Mouse (Mus musculus) lung, postnatal 10 days (tissue): Measurements from ENCODE around the gene Crtc1.

ENCODE experiments used
- DNase-seq: peaks from one replicate; pipeline ENCODE4 v3.0.0; 2021

Crtc1 gene

DNA sequence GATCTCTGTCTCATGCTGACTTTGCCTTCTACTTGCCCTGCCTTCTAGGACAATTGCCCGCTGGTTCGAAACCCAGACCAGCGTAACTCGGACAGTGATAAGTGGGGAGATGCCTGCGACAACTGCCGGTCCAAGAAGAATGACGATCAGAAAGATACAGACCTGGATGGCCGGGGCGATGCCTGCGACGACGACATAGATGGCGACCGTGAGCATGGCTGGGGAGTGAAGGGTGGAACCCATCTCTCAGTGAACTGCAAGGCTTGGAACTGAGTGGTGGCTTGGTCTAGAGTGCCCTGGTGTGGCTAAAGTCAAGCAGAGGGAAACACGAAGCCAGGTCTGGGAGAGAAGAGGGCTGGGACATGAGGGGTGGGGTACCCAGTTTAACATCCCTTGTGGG, 62.3 kb downstream of the Crtc1 start:
- no peak for DNase-seq

DNA sequence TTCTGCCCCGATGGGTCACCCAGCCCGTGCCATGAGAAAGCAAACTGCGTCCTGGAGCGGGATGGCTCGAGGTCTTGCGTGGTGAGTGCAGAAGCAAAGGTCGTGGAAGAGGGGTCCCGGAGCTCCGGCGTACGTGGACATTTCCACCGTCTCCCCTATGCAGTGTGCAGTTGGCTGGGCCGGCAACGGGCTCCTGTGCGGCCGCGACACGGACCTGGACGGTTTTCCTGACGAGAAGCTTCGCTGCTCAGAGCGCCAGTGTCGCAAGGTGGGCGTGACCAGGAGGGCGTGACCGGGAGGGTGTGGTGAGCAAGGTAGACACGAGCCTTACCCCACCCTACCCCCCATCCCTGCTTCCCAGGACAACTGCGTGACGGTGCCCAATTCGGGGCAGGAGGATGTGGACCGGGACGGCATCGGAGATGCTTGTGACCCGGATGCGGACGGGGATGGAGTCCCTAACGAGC, 63.1 kb downstream of the Crtc1 start:
- DNase-seq = peak; percentile 39

DNA sequence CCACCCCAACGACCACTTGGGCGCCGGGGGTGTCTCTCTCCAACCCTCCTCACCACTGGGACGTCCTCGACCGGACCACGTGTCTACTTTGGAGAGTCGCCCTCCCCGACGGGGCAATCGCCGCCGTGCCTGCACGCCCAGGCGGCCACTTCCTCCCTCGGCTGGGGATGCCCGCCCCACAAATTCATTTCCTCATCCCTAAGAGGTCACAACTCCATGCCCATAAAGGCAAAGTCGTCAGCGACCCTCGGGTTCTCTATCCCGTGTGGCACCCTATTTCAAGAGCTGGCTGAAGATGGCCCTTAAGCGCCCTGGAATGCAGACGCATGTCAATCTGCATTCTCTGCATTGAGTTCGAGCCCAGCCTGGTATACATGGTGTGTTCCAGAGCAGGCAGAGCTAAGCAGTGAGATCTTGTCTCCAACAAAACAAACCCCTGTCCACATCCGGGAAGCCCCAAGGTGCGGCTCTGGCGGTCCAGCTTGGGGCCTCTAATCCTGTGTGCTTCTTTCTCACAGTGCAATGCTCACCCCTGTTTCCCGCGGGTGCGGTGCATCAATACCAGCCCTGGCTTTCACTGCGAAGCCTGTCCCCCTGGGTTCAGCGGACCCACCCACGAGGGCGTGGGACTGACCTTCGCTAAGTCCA, 64.0 kb downstream of the Crtc1 start:
- peak; percentile 48 for DNase-seq

DNA sequence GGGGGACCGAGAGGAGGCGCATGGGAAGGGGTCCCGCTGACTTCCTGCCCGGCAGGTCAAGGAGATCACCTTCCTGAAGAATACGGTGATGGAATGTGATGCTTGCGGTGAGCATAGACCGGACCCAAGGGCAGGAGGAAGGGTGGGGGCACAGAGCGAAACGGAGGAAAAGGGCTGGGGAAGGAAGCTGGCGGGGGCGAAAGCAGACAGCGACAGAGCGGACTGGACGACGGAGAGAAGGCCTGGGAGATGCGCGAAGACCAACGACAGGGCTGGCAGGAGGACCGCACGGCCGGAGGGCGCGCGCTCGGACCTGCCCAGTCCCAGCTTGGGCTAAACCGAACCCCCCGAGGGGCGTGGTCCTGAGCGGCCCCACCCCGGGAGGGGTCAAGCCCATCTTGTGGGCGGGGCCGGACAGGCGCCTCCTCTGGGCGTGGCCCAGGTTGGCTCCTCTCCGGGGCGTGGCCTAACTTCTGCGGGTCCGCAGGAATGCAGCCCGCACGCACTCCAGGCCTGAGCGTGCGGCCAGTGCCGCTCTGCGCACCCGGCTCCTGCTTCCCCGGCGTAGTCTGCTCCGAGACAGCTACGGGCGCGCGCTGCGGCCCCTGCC, 65.0 kb downstream of the Crtc1 start:
- DNase-seq = peak; percentile 84

DNA sequence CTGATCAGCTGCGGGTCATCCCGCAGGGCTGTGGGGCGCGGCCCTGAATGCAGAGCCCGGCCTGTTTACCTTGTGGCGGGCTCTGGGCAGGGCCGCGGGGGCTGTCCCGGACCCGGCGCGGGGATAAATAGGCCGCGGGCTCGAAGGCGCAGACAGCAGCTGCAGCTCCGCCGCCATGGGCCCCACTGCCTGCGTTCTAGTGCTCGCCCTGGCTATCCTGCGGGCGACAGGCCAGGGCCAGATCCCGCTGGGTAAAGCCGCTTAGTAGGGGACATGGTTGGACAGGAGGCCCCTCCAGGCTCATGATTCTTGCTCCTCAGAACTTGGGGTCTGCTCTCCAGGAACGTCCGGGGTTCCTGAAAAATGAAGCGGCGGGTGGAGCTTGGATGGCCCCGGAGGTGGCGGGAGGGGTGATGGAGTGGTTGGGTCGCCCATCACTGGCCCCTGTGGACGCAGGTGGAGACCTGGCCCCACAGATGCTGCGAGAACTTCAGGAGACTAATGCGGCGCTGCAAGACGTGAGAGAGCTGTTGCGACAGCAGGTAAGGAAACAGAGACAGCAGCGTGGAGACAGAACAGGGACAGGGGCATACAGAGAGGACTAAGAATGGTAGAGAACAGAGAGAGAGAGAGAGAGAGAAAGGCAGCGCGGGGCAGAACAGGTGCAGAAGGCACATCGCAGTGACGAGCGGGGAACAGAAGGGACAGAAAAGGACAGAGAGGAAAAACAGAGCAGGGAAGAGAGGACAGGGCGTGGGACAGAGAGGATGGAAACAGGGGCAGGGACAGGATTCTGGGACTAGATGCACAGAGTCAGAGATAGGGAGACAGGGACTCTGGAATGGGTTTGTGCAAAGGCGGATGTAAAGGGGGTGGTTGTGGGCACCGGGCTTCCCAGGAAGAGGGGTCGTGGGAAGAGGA, 65.7 kb downstream of the Crtc1 start, which contains the start of gene Comp:
Gene Comp (plus strand): TSS at position 162 of the 921 bp plus-strand sequence.
- no peak for DNase-seq

DNA sequence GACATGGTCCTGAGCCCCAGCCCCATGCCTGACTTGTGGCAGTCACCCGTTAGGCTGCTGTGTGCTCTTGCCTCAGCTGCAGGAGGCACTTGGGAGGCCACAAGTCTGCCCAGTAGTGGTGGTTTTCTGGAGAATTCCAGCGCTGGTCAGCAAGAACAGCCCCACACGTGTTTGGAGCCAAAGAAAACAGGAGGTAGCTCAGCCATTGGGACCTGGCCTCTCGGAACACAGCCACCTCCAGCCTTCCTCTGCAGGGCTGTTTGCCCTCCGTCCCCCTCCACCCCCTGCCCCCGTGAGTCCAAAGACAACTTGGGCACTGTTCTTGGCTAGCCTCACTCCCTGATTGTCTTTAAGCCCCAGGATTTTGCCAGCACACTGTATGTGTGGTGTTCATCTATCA, 67.4 kb downstream of the Crtc1 start:
- no peak for DNase-seq

DNA sequence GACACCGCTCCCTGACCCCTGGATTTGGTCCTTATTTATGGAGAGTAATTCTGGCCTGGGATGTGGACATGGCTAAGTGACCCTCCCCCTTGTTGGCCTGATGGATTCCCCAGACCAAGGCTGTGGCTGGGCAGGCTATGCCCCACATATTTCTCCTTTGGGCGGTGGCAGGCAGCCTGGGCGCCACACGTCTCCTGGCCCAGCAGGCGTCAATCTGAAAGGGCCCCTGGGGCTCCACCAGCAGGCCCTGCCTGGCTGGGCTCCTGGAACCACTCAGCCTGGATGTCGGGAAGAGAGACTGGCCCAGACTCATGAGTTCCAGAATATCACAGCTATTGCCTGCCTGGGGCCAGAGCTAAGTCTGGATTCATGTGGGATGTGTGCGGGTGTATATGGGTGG, 68.9 kb downstream of the Crtc1 start:
- DNase-seq = no peak

DNA sequence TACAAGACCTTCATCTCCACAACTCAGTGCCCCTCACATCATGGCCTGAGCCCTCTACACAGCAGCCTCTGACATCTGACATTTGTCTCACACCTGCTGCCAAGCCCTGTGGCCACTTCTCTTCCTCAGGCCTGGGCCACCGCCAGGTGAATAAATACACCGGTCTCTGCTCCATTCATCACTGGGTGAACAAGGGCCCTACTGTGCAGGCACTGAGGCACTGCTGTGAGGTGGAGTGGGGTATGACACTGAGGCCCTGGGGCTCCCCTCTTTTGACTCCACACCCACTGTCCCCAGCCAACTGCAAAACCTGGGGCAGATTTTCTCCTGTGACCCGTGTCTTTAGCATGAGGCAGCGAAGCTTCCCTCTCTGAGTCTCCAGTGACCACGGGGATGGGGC, 72.8 kb downstream of the Crtc1 start:
- DNase-seq = no peak

DNA sequence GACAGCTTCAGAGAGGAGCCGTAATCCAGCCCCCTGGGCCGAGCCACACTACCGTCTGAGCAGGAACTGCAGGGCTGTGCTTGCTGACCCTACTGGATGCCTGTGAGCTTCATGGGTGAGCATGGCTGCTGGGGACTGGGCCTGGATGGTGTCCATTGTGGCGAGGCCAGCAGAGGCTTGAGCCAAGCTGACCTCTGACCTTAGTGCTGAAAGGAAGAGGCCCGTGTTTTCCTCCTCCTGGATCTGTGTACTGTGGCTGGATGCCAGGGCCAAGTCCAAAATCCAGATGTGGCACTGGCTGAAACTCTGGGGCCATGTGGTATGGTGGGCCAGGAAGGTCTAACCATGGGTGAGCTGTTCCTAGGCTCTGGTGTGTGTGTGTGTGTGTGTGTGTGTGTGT, 75.3 kb downstream of the Crtc1 start:
- peak; percentile 51 for DNase-seq

DNA sequence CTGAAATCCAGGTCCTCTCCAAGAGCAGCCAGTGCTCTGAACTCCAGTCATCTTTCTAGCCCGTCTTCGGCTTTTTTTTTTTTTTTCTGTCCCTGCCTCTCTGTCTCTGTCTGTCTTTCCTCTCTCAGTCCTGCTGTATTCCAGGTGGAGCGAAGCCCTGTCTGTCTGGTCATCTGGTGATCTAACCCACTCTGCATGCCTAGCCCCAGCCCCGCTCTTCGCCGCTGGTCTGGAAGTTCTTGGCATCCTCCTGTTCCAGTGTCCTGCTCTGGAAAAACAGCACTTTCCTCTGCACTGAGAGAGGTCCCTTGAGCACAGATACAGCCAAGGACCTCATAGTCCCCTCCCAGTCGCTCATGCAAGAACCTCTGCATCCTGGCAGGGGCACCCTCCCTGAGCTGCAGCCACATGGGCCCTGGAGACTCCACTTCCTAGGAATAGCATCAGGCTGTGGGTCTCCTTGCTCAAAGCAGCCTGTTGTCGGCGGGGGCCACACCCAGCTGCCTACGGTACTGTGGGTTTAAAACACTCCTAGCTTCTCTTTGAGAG, 77.8 kb downstream of the Crtc1 start:
- no peak for DNase-seq

DNA sequence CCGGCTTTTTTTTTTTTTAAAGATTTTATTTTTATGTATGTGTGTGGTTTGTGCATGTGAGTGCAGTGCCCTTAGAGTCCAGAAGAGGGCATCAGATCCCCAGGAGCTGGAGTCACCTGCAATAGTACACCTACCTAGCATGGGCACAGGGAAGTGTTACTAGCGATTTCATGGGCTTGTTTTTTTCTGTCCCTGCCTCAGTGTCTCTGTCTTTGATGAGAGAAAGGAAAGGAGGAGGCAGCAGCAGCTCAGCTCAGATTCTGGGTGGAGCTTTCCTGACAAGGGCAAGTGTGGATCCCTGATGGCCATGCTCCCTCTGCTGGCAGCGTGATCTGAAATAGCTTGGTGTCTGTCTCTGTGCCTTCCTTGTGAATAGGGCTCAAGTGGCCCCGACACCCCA, 78.6 kb downstream of the Crtc1 start:
- DNase-seq = peak; percentile 50

DNA sequence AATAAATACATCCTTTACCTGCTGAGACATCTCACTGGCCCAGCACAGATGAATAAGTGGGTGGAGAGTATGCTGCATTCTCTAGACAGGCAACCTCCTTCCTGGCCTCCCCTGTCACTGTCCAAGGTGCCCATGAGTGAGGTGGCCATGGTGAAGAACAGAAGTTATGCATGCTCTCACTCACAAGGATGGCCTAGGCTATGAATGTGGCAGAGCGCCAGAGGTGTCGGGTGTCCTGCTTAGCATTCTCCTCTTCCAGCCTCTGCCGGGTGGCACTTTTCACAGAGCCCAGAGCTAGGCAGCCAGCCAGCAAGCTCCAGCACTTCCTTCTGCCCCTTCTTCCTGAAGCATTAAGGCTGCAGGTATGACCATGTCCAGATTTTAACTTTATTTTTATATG, 80.0 kb downstream of the Crtc1 start:
- DNase-seq = peak; percentile 21

DNA sequence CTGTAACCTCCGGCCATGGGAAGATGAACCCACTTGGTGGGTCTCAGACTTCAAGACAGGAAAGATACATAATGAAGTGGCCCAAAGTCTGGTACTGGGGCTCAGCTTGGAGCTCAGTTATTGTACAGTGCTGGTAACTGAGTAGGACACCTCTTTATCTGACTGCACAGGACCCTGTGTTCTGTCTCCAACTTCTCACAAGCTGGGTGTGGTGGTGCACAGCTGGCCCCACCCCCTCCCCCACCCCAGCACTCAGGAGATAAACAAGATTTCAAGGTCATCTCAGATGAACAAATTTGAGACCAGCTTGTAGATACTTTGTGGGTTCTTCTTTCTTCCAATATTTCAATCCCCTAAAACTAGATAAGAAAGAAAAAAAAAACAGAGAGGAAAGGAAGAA, 83.3 kb downstream of the Crtc1 start:
- no peak for DNase-seq

DNA sequence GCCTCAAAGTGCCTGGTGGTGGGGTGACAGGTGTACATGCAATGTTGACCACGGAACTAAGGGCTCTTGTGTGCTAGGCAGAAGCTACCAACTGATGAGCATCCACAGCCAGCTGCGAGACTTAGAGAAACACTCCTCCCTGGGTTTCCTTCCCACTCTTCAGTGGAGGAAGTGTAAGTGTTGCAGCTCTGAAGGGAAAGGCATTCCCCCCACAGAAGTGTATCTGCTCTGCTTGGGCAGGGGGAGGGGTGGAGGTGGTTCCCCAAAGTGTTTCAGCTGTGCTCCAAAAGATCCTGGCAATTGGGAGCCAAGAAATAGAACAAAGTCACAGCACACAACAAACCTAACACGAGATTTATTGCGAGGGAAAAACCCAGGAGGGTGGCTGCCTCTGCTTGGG, 85.4 kb downstream of the Crtc1 start:
- DNase-seq = no peak

DNA sequence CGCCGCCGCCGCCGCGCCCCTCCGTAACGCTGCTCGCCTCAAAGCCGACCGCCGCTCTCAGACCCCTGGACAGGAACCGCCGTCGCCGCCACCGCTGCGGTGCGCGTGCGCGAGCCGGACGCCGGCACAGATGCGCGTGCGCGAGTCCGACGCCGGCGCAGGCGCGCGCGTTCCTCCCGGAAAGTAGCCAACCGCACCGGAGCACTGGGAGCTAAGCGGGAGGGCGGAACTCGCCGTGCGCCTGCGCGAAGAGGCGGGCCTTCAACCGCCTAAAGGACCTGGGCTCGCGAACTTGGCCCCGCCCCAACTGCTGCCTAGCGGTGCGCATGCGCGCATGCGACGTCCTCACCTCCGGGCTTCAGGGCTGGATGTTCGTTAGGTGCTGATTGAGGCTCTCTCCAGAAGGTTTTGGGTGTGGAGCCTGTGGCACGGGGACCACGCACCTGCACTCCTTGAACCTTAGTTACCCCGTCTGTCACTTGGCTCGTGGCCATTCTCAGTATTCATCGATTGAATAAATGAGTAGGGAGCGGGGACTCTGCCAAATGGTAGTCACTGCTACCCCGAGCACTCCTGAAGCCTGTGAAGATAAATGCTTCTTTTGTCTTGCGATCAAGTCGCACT, 86.1 kb downstream of the Crtc1 start, which contains the start of gene Upf1:
Gene Upf1 (minus strand): TSS at position 85 of the 624 bp plus-strand sequence.
- peak; percentile 99 for DNase-seq

DNA sequence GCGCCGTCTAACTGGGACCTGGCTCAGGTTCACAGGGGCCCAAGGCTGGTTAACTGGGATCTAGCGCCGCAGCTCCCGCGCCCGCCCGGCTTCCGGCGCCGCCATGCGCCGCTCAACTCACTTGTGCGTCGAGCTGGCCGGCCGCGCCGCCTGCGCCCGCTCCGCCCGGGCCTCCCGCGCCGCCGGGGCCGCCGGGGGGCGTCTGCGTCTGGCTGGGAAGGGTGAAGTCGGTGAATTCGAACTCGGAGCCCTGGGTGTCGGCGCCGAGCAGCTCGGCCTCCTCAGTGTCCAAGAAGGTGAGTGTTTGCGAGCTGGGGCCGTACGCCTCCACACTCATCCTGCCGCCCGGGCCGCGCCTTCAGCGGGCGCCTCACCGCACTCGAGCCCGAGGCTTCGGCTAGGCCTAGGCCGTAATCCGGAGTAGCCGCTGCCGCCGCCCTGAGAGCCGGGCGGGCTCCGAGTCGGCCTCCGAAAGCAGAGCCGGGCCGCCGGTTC, 86.7 kb downstream of the Crtc1 start:
- DNase-seq = peak; percentile 62

DNA sequence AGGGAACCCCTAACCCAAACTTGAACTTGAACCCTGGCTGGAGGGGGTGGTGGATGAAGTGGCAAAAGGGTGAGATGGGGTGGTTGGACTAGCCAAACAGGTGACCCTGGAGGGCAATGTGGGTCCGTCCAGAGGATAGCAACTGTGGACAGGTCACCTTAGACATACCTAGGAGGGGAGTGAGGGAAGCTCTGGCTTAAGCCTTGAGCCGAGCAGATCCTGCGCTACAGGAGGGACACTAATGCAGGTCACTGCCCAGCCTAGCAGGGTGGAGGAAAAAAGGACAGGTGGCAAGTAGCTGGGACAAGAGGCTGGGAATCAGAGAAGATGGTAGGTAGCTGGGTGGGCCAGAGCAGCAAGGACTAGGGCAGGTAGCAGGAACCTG, 87.4 kb downstream of the Crtc1 start:
- no peak for DNase-seq

DNA sequence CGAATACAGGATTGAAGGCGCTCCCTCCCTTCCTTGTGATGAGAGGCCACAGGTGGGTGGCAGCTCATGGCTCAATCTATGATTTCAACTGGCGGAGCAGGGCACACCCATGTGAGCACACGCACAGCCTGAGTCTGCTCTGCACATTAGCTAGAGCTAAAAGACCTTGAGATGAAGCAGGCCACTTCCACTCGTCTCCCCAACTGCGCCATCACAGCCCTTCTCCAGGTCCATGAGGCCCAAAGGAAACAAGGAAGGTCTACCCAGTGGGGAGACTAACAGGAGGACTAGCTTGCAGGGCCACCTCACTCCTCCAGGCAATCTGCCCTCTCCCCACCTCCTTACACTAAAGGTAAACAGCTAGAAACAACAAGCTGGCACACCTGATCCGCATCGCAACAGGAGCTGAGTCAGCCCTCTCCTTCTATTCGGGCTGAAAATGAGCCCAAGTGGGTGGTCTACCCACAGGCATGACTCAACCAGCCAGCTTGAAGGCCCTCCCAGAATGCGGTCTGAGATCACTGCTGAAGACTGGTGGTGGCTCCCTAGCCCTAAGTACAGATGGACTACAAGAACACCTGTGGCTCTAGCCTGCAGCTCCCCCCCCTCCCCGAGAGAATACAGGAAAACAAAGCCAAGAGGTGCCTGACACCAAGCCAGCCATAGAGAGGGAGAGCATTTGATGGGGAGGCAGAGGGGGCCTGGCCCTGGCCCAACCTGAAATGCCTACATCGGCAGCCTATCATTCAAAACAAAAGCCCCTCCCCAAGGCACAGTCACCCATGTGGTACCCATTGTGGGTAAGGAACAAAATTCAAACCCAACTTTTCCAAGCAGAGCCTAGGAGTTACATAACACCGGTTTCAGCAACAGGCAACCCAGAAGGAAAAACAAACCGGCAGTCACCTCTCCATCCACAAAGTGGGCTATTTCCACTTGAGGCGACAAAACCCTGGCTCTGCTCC, 88.1 kb downstream of the Crtc1 start:
- no peak for DNase-seq

DNA sequence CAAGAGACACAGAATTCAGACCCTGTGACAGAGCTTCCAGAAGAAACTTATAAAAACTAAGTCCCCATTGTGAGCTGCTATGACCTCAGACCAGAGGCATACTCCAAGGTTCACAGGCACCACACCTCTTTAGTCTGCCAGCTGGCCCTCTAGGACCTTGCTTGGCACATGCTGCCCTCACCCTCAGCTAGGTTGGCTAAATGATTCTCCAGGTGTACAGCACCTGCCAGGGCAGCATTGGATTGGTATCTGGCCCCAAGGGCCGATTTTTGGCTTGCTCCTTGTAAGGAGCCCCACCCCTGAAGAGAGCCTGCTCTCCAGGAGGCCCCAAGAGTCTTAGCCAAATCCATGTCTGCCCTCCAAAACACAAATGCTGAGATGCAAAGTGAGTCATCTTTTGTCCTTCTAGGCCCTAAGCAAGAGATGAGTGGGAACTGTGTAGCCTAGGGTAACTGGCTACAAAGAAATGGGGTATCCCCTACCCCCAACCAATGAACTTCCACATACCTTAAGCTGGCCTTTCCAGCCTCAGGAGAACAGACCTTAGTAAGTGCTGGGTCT, 91.4 kb downstream of the Crtc1 start:
- DNase-seq = no peak

DNA sequence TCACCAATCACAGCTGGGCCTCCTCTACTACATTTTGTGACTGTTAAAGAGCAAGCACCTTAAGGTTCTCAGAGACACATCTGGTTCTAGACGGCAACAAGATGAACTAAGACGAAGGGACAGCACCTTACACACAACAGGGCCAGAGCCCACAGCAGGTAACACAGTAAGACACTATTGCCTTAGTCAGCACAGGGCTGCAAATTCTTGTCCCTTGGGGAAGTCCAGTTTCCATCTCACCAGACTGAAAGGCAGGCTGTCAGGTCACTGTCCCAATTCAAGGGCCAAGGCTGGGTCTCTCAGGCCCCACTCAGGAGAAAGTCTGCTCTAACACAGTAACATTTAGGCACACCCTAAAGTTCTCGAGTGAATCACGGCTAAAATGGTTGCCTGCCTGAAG, 91.9 kb downstream of the Crtc1 start:
- no peak for DNase-seq

DNA sequence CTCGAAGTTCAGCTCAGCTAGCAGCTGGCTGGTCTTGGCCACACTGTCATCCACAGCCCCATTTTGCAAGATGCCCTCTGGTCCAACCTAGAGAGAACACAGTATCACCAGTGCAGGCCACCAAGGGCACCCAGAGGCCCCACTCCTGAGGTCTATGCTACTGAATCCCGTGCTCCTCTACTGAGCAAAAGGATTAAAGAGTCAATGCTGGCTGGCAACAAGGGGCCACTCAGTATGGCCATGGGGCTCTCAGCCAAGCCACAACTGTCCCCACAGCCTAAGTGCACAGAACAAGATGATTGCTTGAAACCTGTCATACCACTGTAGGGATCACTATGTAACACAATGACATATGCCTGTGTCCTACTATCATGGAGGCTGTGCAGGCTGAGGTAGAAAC, 95.1 kb downstream of the Crtc1 start:
- no peak for DNase-seq
